Mouse (Mus musculus) kidney, postnatal 25 days (tissue): ENCODE data around the gene Fam98a.
A peak's percentile ranks its signal among the peaks of the same experiment; 100 is the strongest.

Source experiments
- DNase-seq, 2 experiments: peaks; one replicate each; pipeline ENCODE4 v3.0.0; 2021; ENCODE audit warnings: mixed read lengths in 2 of 2

The Fam98a gene

GRCm38 (mm10) chr17:75521236-75521842 is 30.4 kb downstream of the Fam98a start:
- no peak for DNase-seq

DNA sequence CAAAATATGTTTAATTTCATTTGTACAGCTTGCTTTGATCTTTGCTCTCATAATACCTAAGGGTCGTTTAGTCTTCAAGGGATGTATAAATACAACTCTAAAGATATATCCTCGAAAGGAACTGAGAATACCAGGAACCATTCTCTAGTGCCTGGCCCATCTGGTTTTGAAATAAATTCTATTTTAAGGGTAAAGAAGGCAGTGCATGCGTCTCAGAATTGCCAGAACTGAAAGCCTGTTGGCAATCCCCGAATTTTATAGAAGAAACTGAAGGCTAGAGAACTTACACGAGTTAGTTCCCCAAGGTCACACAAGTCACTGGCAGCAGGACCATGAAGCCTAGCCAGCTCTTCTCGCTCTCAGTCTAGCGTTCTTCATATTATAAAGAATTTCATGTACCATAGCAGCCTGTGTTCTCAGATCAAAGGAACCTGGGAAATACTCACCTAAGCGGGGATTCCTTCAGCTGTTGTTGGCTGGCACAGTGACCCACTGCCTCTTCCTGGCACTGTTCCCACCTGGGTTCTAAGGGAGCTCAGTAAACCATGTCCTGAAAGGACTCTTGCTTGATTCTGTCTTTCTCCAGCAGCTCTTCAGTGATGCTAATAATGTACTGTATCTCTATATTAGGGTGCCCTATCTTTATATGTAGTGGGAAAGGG is 32.4 kb downstream of the Fam98a start:
- no peak for DNase-seq

- DNase-seq = no peak
Measured at GRCm38 (mm10) chr17:75518181-75518901, 33.4 kb downstream of the Fam98a start.

- DNase-seq = no peak
Measured at GRCm38 (mm10) chr17:75516591-75516990, 35.2 kb downstream of the Fam98a start.

DNA sequence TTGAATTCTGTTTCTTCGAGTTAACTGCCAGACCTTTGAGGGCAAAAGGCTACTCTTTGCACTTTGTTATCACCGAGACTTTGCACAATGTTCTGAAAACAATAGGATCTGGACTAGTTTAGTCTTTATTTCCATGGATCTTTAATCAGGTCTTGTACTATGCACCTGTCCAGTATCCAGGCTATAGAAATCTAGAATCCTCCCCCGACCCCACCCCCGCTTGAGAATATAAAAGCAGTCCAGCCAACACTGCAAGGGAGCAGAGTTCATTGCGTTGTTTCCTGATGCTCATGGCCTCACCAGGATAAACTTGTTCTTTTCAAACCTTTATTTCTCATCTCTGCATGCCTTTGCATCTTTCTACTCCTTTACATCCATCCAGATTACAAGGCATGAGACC is 42.5 kb downstream of the Fam98a start:
- no peak for DNase-seq

- no peak for DNase-seq
Measured at GRCm38 (mm10) chr17:75506708-75507641, 44.8 kb downstream of the Fam98a start.

- peak; percentile 56 to 59 for DNase-seq
Measured at GRCm38 (mm10) chr17:75506097-75506675, 45.6 kb downstream of the Fam98a start.

GRCm38 (mm10) chr17:75505053-75505452 is 46.7 kb downstream of the Fam98a start:
- DNase-seq = no peak

DNA sequence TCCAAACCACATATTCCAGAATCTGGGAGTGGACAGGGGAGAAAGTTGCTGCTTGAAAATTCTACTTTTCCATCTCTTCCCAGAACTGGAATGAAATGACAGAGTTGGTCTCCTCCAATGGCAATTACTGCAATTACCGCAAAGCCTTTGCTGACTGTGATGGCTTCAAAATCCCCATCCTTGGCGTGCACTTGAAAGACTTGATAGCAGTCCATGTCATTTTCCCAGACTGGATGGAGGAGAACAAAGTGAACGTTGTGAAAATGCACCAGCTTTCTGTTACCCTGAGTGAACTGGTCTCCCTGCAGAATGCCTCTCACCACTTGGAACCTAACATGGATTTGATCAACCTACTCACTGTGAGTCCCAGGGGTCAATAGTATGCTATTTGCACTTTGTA is 48.7 kb downstream of the Fam98a start:
- no peak for DNase-seq

- DNase-seq = peak in 1 of 2 experiments; percentile 8
Measured at GRCm38 (mm10) chr17:75498241-75498651, 53.5 kb downstream of the Fam98a start.

- no peak for DNase-seq
Measured at GRCm38 (mm10) chr17:75495213-75495612, 56.5 kb downstream of the Fam98a start.
